Mouse (Mus musculus) CH12.LX (cell line): ENCODE data around the gene Nmur2.

Experiments used
- CTCF ChIP-seq, 2 experiments: IDR thresholded peaks in 1 of 2; conservative IDR thresholded peaks in 1 of 2; 2 replicates each; pipeline ENCODE4 v1.5.1; 2011 to 2012; ENCODE audit warnings: low read depth in 2 of 2, low read length in 2 of 2, improper control_type of control experiment in 1 of 2, inconsistent platforms in 1 of 2, mild to moderate bottlenecking in 1 of 2, moderate library complexity in 1 of 2
- PAX5 ChIP-seq: IDR thresholded peaks from 2 replicates; pipeline ENCODE4 v1.6.1; 2012; ENCODE audit warnings: low read length, inconsistent platforms, mixed read lengths
- POLR2A ChIP-seq: IDR thresholded peaks from 2 replicates; pipeline ENCODE4 v1.6.1; 2011; ENCODE audit warnings: low read depth, mild to moderate bottlenecking, improper control_type of control experiment, low read length
- POLR2AphosphoS2 ChIP-seq: IDR thresholded peaks from 2 replicates; pipeline ENCODE4 v1.6.1; 2011; ENCODE audit warnings: low read depth, low read length, improper control_type of control experiment
- ZC3H11A ChIP-seq: IDR thresholded peaks from 2 replicates; pipeline ENCODE4 v1.6.1; 2012; ENCODE audit warnings: low read depth, mild to moderate bottlenecking, inconsistent platforms, low read length, improper control_type of control experiment
- ZKSCAN1 ChIP-seq: IDR thresholded peaks from 2 replicates; pipeline ENCODE4 v1.6.1; 2012; ENCODE audit warnings: low read depth, inconsistent platforms, low read length, improper control_type of control experiment, borderline replicate concordance

- TF ChIP-seq CTCF (conservative IDR thresholded peaks at IDR 0.05 in 1 of 2, IDR thresholded peaks at IDR 0.05 in 1 of 2; ENCODE audit: low read depth in 2 of 2, low read length in 2 of 2) (peak; percentile 53 to 67), POLR2A (no peak), POLR2AphosphoS2 (no peak), PAX5 (no peak), ZKSCAN1 (no peak), ZC3H11A (no peak)
Observed at GRCm38 (mm10) chr11:55992799-55993198, 48.0 kb downstream of the Nmur2 start.
